23 mouse cellular contexts compared by ENCODE assay signal in genomic region chr7:143031816-143032215, GRCm38 (mm10). TPM values are rescaled to one million over a fixed set of nuclear protein-coding genes. Genes with fewer than 3 reads are reported as not detected.
DNase-seq lines count a peak whose midpoint lies in the region; ATAC-seq and TF ChIP-seq lines count a peak whose summit lies in the region.
"Had no signal": no experiment of that assay in that cellular context is flagged by ENCODE, and none has a peak within 500 bp of the region (broad histone marks: within the 10 kb centered on the region; RNA-seq: fewer than 3 reads in every experiment).

No protein-coding gene starts in this region.

- no peak overlapping the region for H3K9ac ChIP-seq in lung, embryonic 14.5 days
- no peak overlapping the region for H3K9ac ChIP-seq in heart, postnatal 0 days (replicated peaks; ENCODE audit: low read depth, low read length)
- H3K9ac ChIP-seq: forebrain, postnatal 0 days; liver, embryonic 13.5 days; midbrain, embryonic 12.5 days; neural tube, embryonic 15.5 days; stomach, embryonic 15.5 days had no signal

- peak; percentile 58 to 68 for DNase-seq in heart, adult 18-20 months
- DNase-seq in heart, postnatal 36 days = no peak
- DNase-seq in lung, embryonic 14.5 days = peak; percentile 73
- no peak for DNase-seq in lung, postnatal 4 days
- peak; percentile 75 for DNase-seq in Patski (ENCODE audit: low read depth, low spot score)
- DNase-seq in heart, postnatal 0 days (ENCODE audit: low spot score) = no peak
- no peak for DNase-seq in layer of hippocampus, adult 18-20 months (ENCODE audit: low spot score in 2 of 2)
- DNase-seq: cerebellum, adult 11 months; cerebellum, postnatal 10 days; forebrain, postnatal 0 days; gastrocnemius, postnatal 36 days; kidney, adult 18-20 months; kidney, postnatal 4 days; liver, embryonic 13.5 days; lung, adult 2 months; right cerebral cortex, adult 18-20 months; thymus, postnatal 25 days had no signal

- no peak overlapping the region for H3K4me3 ChIP-seq in lung, embryonic 14.5 days (ENCODE audit: low read depth, low read length)
- no peak overlapping the region for H3K4me3 ChIP-seq in heart, postnatal 0 days (ENCODE audit: low read depth, low read length)
- H3K4me3 ChIP-seq: left cerebral cortex, adult 2 months; liver, embryonic 13.5 days; midbrain, embryonic 12.5 days; neural tube, embryonic 15.5 days; stomach, embryonic 15.5 days had no signal

- TF ChIP-seq EP300 in heart, postnatal 0 days (IDR thresholded peaks at IDR 0.05; ENCODE audit: low read depth) = 0 out of 2 replicates have a peak, but pooled peaks have one; percentile 50

- no peaks in the 10 kb centered on the region for H3K27me3 ChIP-seq in lung, embryonic 14.5 days (ENCODE audit: insufficient read depth, low read length)
- H3K27me3 ChIP-seq in Patski = no peaks in the 10 kb centered on the region
- H3K27me3 ChIP-seq in heart, postnatal 0 days (ENCODE audit: control insufficient read depth, insufficient read depth, low read length) = no peaks in the 10 kb centered on the region
- H3K27me3 ChIP-seq: liver, embryonic 13.5 days; midbrain, embryonic 12.5 days; neural tube, embryonic 15.5 days; stomach, embryonic 15.5 days had no signal

- no peaks in the 10 kb centered on the region for H3K4me1 ChIP-seq in lung, embryonic 14.5 days (ENCODE audit: insufficient read depth)
- peaks cover 21% of the 10 kb centered on the region for H3K4me1 ChIP-seq in heart, postnatal 0 days (ENCODE audit: control insufficient read depth, insufficient read depth)
- H3K4me1 ChIP-seq: midbrain, embryonic 12.5 days; neural tube, embryonic 15.5 days; stomach, embryonic 15.5 days had no signal

- H3K36me3 ChIP-seq in lung, embryonic 14.5 days (ENCODE audit: insufficient read depth) = no peaks in the 10 kb centered on the region
- H3K36me3 ChIP-seq in heart, postnatal 0 days (replicated peaks; ENCODE audit: control insufficient read depth, insufficient read depth, low read length) = no peaks in the 10 kb centered on the region; the same call in 1 of the 2 replicates
- H3K36me3 ChIP-seq: liver, embryonic 13.5 days; stomach, embryonic 15.5 days had no signal

- in situ Hi-C loops in Patski (cut with MboI; ENCODE audit: low pct_unique_long_range_greater_than_20kb) = no loop called here

- no peak overlapping the region for H3K27ac ChIP-seq in lung, embryonic 14.5 days (ENCODE audit: low read depth)
- H3K27ac ChIP-seq in heart, postnatal 0 days (ENCODE audit: low read depth) = peak overlapping the region; percentile 65
- H3K27ac ChIP-seq: left cerebral cortex, adult 2 months; liver, embryonic 13.5 days; midbrain, embryonic 12.5 days; neural tube, embryonic 15.5 days; stomach, embryonic 15.5 days had no signal

- WGBS in lung, embryonic 14.5 days = 58% methylated on average over 1 of the region's 1 CpGs
- 22% methylated on average over 1 of the region's 1 CpGs for WGBS in heart, postnatal 0 days

- TF ChIP-seq CTCF in lung, embryonic 14.5 days (IDR thresholded peaks at IDR 0.05; ENCODE audit: low read depth) = no peak
- no peak for TF ChIP-seq CTCF in Patski (IDR thresholded peaks at IDR 0.05)
- TF ChIP-seq CTCF in heart, postnatal 0 days (IDR thresholded peaks at IDR 0.05; ENCODE audit: low read depth) = no peak

- no peaks in the 10 kb centered on the region for H3K9me3 ChIP-seq in lung, embryonic 14.5 days (ENCODE audit: low read depth, low read length)
- no peaks in the 10 kb centered on the region for H3K9me3 ChIP-seq in heart, postnatal 0 days (replicated peaks; ENCODE audit: control insufficient read depth, low read length)
- H3K9me3 ChIP-seq: liver, embryonic 13.5 days; midbrain, embryonic 12.5 days; neural tube, embryonic 15.5 days; stomach, embryonic 15.5 days had no signal

- intact Hi-C loops in heart, postnatal 36 days (cut with DNase I) = no loop called here

- no peak for ATAC-seq in lung, embryonic 14.5 days (ENCODE audit: insufficient read depth)
- peak; percentile 89 for ATAC-seq in Patski
- ATAC-seq in heart, postnatal 0 days (ENCODE audit: insufficient read depth, low read depth) = peak; percentile 69
- no peak for ATAC-seq in CD4-positive, CD25-positive, alpha-beta regulatory T cell, adult 4 months
- ATAC-seq: forebrain, postnatal 0 days had no signal

- H3K4me2 ChIP-seq in lung, embryonic 14.5 days = no peak overlapping the region
- H3K4me2 ChIP-seq in heart, postnatal 0 days (ENCODE audit: low read depth, low read length) = no peak overlapping the region
- H3K4me2 ChIP-seq: liver, embryonic 13.5 days; midbrain, embryonic 12.5 days; neural tube, embryonic 15.5 days; stomach, embryonic 15.5 days had no signal

- POLR2A ChIA-PET in Patski (lab: Charles Lee) = interaction anchor here (0.6 to 1.6 kb wide), 3 partner anchors 16 to 50 kb away, joined by 3 to 6 read pairs (median 6); no protein-coding TSS in a partner anchor

- CTCF ChIA-PET in Patski (lab: Charles Lee) = interaction anchor here (1.0 kb wide), 1 partner anchor 54 kb away, joined by 3 read pairs; no protein-coding TSS in a partner anchor

RNA-seq across cellular contexts. Expression of gene Cd81, which starts 20.7 kb away (rescaled TPM):
- 100 to 1,000 TPM; 410 to 413 TPM for total RNA-seq in heart, adult 18-20 months (2021)
- total RNA-seq in heart, postnatal 36 days (2021) = 100 to 1,000 TPM; 398 to 441 TPM
- 654 and 667 TPM in 2 replicates for polyA plus RNA-seq in lung, embryonic 14.5 days (2014; fragmentation: Nextera tagmentation; extraction: Ambion mirVana)
- polyA plus RNA-seq in Patski (2021) = 622 TPM
- total RNA-seq in heart, postnatal 0 days (2014; rRNA removed; ENCODE audit: low replicate concordance) = 1,221 and 1,316 TPM in 2 replicates
- polyA plus RNA-seq in heart, postnatal 0 days (2015; fragmentation: Nextera tagmentation; extraction: Ambion mirVana) = 793 and 811 TPM in 2 replicates
- total RNA-seq in layer of hippocampus, adult 18-20 months (2021) = 100 to 1,000 TPM; 459 to 481 TPM
- 100 to 1,000 TPM; 290 to 354 TPM for polyA plus RNA-seq in CD4-positive, CD25-positive, alpha-beta regulatory T cell, adult 4 months (2017; shearing (Covaris generic))

RNA-seq across cellular contexts. Expression of gene Tspan32, which starts 27.0 kb away (rescaled TPM):
- 1 to 10 TPM in 1 of 2 experiments, under 1 TPM in 1; 0.69 to 2.6 TPM for total RNA-seq in heart, adult 18-20 months (2021)
- total RNA-seq in heart, postnatal 36 days (2021) = under 1 TPM; 0.28 to 0.46 TPM
- 1.1 and 2.1 TPM in 2 replicates for polyA plus RNA-seq in lung, embryonic 14.5 days (2014; fragmentation: Nextera tagmentation; extraction: Ambion mirVana)
- polyA plus RNA-seq in Patski (2021) = 0.14 TPM
- total RNA-seq in heart, postnatal 0 days (2014; rRNA removed; ENCODE audit: low replicate concordance) = 0.46 and 0.50 TPM in 2 replicates
- polyA plus RNA-seq in heart, postnatal 0 days (2015; fragmentation: Nextera tagmentation; extraction: Ambion mirVana) = 1.1 and 1.7 TPM in 2 replicates
- under 1 TPM in 1 of 2 experiments, not detected in 1; 0.17 TPM for total RNA-seq in layer of hippocampus, adult 18-20 months (2021)
- polyA plus RNA-seq in CD4-positive, CD25-positive, alpha-beta regulatory T cell, adult 4 months (2017; shearing (Covaris generic)) = 100 to 1,000 TPM; 672 to 754 TPM
- total RNA-seq: layer of hippocampus, postnatal 10 days had no signal

RNA-seq across cellular contexts. Expression of gene Tssc4, which starts 37.2 kb away (rescaled TPM):
- total RNA-seq in heart, adult 18-20 months (2021) = 10 to 100 TPM; 13.1 to 14.9 TPM
- 10 to 100 TPM; 15.3 TPM for total RNA-seq in heart, postnatal 36 days (2021)
- 65.2 and 75.6 TPM in 2 replicates for polyA plus RNA-seq in lung, embryonic 14.5 days (2014; fragmentation: Nextera tagmentation; extraction: Ambion mirVana)
- 42.0 TPM for polyA plus RNA-seq in Patski (2021)
- total RNA-seq in heart, postnatal 0 days (2014; rRNA removed; ENCODE audit: low replicate concordance) = 61.9 and 71.7 TPM in 2 replicates
- polyA plus RNA-seq in heart, postnatal 0 days (2015; fragmentation: Nextera tagmentation; extraction: Ambion mirVana) = 33.7 and 34.0 TPM in 2 replicates
- total RNA-seq in layer of hippocampus, adult 18-20 months (2021) = 10 to 100 TPM; 39.1 to 48.2 TPM
- polyA plus RNA-seq in CD4-positive, CD25-positive, alpha-beta regulatory T cell, adult 4 months (2017; shearing (Covaris generic)) = 10 to 100 TPM; 34.8 to 52.8 TPM

Comparison
In these comparisons a context has a peak if more than half of its experiments do, and no peak if none do; other contexts are left out.
1. DNase-seq: peak in heart, adult 18-20 months (2 of 2), lung, embryonic 14.5 days (single experiment) and Patski (single experiment); none in heart, postnatal 36 days (0 of 2), lung, postnatal 4 days (0 of 2), heart, postnatal 0 days (single experiment) and layer of hippocampus, adult 18-20 months (0 of 2).
2. ATAC-seq: peak in Patski (single experiment) and heart, postnatal 0 days (single experiment); none in lung, embryonic 14.5 days (single experiment) and CD4-positive, CD25-positive, alpha-beta regulatory T cell, adult 4 months (single experiment).